Mouse (Mus musculus) right cerebral cortex, adult 2 months (tissue): ENCODE results near the gene Dnajb3.
"Not testable (repeated sequence)": the region's sequence is repeated elsewhere in the genome, so short reads cannot be mapped to it uniquely, and the experiment has no call there.

ENCODE experiments used
- DNase-seq, 2 experiments: peaks; one replicate each; pipeline ENCODE4 v3.0.0; 2021 to 2022; ENCODE audit warnings: low spot score in 2 of 2

Gene Dnajb3

GRCm38 (mm10) chr1:88231803-88232499 is 26.4 kb upstream of the Dnajb3 start:
- DNase-seq: no peak

GRCm38 (mm10) chr1:88230981-88231802 is 25.6 kb upstream of the Dnajb3 start:
- DNase-seq: no peak

- DNase-seq: no peak
These were observed 24.8 kb upstream of the Dnajb3 start for GRCm38 (mm10) chr1:88230421-88230820.

- DNase-seq: no peak
These were observed 24.4 kb upstream of the Dnajb3 start for GRCm38 (mm10) chr1:88229986-88230385.

DNA sequence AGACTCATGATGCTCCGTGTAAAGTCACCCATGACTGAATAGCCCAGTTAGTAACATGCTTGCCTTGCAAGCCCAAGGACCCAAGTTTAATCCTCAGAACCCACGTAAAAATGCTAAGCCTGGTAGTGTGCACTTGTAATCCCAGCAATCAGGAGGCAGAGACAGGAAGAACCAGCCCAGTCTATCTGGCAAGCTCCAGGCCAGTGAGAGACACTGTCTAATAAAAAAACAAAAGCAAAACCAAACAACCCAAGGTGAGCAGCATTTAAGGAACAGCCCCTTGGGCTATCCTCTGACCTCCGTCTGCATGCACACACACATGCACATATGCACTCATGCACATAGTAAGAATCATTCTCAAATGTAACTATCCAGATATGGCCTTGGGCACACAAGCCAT is 24.0 kb upstream of the Dnajb3 start:
- DNase-seq: no peak

DNA sequence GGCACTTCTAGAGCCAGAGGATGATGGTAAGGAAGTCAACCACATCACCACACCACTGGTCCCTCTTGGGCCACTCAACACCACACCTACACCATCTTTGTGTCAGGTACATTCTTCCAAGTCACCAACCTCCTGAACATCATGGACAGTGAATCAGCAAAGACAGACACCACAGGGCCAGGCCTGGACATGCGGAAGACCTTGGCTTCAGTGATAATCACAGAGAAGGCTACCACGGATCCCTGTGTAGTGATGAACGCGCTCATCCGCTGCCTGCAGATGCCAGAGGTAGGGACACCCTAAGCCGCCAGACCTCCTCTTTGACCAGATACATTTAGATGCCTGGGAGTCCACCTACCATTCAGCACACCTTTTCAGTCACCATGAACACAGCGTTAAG is 22.5 kb upstream of the Dnajb3 start:
- DNase-seq: no peak

GRCm38 (mm10) chr1:88227482-88227881 is 21.9 kb upstream of the Dnajb3 start:
- no peak for DNase-seq

- DNase-seq: no peak
These were observed 21.2 kb upstream of the Dnajb3 start, which contains the start of gene Mroh2a for GRCm38 (mm10) chr1:88226670-88227379. Gene Mroh2a (plus strand): TSS chr1:88226986.

DNA sequence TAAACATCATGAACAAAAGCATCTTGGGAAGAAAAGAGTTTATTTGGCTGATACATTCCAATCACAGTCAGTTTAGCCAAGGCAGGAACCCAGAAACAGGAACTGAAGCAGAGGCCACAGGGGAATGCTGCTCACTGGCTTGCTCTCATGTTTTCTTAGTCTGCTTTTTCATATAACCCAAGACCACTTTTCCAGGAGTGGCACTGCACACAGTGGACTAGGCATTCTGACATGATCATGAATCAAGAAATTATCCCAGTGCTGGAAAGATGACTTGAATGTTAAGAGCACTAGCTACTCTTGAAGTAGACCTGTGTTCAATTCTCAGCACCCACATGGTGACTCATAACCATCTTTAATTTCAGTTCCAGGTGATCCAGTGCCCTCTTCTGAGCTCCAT is 20.2 kb upstream of the Dnajb3 start:
- DNase-seq: no peak

GRCm38 (mm10) chr1:88225301-88225700 is 19.7 kb upstream of the Dnajb3 start:
- not testable (repeated sequence) for DNase-seq

- no peak for DNase-seq
These were observed 18.6 kb upstream of the Dnajb3 start for GRCm38 (mm10) chr1:88224029-88224776.

DNA sequence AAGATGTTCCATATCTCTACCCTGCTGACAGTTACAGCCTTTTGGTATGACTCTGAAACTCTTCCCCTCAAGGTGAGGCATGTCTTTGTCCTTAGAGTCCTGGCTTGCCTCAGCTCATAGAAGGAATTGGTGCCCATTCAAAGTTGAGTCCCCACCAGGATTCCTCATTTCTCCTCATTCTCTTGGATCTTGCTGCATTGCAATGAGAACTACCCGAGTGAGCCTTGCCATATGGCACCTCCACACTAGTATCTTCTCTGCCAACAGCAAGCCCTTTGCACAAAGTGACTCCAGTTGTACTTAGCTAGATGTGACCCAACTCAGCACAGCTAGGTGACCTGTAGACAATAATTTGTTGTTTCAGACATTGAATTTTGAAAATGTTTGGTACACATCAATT is 18.0 kb upstream of the Dnajb3 start:
- no peak for DNase-seq

DNA sequence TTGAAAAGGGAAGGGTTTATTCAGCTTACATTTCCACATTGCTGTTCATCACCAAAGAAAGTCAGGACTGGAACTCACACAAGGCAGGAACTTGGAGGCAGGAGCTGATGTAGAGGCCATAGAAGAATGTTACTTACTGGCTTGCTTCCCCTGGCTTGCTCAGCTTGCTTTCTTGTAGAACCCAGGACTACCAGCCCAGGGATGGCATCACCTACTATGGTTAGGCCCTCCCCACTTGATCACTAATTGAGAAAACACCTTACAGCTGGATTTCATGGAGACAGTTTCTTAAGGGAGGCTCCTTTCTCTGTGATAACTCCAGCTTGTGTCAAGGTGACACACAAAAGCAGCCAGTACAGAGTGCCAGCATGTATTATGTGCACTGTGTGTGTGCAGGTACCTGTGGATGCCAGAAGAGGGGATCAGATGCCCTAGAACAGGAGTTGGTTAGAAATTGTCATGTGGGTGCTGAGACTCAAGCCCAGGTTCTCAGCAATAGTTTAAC is 17.5 kb upstream of the Dnajb3 start:
- DNase-seq: not testable (repeated sequence)

DNA sequence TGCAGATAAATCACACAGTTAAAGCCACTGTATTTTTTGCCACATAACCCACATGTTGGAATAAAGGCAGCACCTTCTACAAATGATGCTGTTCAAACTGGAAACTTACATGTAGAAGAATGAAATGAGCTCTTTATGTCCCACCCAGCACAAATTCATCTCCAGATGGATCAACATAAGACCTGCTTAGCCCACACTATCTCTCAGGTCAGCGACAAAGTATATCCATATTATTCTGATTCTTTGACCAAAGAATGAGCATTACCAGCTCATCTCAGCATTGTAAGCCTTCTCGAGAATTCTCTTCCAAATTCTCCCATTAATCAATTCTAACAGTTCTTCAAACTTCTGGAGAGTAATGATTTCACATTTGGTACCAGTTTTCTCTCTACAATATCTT is 16.6 kb upstream of the Dnajb3 start:
- DNase-seq: no peak

- DNase-seq: no peak
These were observed 14.8 kb upstream of the Dnajb3 start for GRCm38 (mm10) chr1:88220336-88220735.

GRCm38 (mm10) chr1:88219054-88219453 is 13.5 kb upstream of the Dnajb3 start:
- no peak for DNase-seq

GRCm38 (mm10) chr1:88218591-88218990 is 13.0 kb upstream of the Dnajb3 start:
- no peak for DNase-seq

DNA sequence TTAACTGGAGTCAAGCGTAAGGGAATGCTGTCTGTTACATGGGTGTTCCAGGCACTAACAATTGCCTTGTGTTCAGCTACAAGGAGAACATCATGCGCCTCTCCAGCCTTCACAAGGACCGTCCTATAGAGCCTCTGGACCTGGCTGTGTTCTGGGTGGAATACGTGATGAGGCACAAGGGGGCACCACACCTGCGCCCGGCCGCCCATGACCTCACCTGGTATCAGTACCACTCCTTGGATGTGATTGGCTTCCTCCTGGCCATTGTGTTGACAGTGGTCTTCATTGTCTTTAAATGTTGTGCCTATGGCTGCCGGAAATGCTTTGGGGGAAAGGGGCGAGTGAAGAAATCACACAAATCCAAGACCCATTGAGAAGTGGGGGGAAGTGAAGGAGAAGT is 12.5 kb upstream of the Dnajb3 start:
- no peak for DNase-seq

- DNase-seq: no peak
These were observed 12.0 kb upstream of the Dnajb3 start for GRCm38 (mm10) chr1:88217576-88217975.

- no peak for DNase-seq
These were observed 11.6 kb upstream of the Dnajb3 start for GRCm38 (mm10) chr1:88217144-88217543.

DNA sequence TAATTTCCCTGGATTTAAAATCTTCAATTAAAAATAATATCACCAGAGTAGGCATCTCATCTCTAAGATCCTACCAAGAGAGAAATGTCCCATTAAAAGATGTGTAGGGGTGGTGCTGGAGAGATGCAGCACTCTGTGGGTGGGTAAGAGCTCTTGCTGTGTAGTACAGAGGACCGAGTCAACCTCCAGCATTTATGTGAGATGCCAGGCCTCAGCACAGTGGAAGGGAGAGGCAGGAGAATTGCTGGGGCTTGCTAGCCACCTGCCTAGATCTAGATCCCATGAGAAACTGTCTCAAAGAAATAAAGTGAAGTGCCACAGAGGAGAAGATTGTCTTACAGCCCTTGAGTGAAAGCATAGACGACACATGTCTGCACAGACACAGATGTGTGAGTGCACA is 11.0 kb upstream of the Dnajb3 start:
- DNase-seq: no peak
